Mouse (Mus musculus): ENCODE data around the gene Agap1.
"Not testable (repeated sequence)": the region's sequence is repeated elsewhere in the genome, so short reads cannot be mapped to it uniquely, and the experiment has no call there.

The Agap1 gene

DNA sequence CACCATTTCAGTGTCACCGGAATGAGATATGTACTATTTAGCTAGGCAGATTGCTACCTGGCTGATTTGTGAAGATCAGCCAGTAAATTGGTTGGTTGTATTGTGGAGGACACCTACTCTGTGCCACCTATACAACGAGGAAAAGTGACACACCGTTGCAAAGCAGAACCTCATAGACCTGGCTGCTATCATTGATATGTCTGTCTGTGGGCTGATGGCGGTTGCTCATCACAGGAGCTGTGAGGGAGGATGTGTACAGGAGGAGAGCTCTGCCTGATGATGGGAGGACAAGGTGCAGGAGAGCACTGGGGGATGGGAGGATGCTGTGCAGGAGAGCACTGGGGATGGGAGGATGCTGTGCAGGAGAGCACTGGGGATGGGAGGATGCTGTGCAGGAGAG is 46.7 kb downstream of the Agap1 start:
- in situ Hi-C loops (cut with MboI, MseI), result no loop called here

DNA sequence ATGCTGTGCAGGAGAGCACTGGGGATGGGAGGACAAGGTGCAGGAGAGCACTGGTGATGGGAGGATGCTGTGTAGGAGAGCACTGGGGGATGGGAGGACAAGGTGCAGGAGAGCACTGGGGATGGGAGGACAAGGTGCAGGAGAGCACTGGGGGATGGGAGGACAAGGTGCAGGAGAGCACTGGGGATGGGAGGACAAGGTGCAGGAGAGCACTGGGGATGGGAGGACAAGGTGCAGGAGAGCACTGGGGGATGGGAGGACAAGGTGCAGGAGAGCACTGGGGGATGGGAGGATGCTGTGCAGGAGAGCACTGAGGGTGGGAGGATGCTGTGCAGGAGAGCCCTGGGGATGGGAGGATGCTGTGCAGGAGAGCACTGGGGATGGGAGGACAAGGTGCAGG is 47.3 kb downstream of the Agap1 start:
- in situ Hi-C loops (cut with MboI, MseI), result not testable (repeated sequence)

DNA sequence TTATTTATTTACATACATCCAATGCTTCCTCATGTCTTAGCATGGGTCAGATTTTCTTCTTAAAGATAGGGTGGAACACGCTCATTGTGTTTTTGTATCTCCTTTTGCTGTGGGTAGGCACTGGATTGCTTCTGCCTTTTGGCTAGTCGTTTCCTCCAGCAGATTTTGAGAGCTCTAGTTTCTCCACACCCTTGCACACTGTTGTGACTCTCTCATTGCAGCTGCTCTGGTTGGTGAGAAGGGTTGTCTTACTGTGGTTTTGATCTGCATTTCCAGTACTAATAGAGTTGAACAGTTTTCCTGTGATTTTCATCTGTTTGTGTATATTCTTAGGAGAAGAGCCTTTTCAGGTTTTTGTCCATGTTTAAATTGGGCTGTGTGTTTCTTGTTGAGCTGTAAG is 54.6 kb downstream of the Agap1 start:
- in situ Hi-C loops (cut with MboI, MseI), result no loop called here

DNA sequence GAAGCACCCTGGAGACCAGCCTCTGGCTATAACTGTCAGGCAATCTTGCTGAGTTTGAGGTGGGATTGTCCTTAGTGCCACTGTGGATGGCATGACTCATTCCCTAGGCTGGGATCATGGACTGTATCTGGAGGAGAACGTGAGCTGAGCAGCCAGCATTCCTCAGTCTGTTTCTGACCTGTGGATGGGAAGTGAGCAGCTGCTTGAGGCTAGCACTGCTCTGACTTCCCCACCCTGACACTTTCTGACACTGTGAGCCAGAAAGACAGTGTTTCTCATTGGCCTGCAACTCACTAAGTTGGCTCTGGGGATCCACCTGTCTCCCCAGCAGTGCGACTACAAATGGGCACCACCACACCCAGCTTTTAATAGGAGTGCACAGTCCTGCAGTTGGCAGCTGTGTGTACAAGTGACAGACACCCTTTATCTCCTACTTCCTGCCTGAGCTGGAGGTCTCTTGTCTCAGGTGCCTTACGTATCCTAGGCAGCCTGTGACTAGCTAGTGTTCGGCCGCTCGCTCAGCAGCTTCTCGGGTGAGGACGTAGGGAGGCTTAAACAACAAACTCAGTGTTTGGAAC is 55.2 kb downstream of the Agap1 start:
- in situ Hi-C loops (cut with MboI, MseI), result no loop called here

DNA sequence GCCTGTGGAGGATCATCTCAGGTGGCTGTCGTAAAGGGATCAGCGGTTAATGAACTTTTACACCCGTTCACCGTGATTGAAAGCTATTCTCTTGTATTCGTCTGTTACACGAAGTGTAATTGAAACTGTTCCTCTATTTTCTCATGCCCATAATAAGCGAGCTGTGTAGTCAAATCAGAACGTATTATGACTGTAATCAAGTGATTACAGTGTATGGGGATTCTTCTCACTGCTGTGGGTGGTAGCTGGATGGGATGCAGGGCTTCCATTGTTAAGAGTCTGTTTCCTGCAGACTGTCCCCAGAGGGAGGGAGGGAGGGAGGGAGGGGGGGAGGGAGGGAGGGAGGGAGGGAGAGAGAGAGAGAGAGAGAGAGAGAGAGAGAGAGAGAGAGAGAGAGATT is 56.1 kb downstream of the Agap1 start:
- in situ Hi-C loops (cut with MboI, MseI), result no loop called here

DNA sequence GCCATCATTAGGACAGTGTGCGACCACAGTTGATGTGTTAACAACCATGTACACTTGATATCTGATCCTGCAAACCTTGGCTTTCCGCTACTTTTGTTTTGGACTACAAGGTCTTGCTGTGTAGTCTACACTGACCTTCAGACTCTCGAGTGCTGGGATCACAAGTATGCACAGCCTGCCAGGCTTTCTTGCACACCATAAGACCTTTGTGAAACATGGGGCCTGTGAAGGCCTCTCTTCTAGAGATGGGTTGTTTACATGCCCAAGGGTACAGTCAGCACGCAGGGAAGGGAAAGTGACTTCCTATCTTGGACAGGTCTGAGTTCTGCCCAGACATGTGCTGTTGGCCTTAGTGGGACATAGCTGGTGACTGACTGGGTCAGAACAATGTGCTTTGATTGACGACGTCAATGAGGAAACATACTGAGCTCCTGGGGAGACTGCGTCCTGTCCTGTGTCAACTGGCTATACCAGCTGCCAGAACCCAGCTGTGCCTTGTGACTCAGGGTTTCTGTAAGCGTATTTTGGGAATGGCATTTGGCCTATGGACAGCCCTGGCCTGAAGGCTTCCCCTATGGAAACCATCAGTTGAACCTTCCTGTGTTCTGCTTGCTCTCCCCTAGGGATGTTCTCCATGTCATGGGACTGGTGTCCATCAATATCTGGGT is 59.1 kb downstream of the Agap1 start:
- in situ Hi-C loops (cut with MboI, MseI), result no loop called here

DNA sequence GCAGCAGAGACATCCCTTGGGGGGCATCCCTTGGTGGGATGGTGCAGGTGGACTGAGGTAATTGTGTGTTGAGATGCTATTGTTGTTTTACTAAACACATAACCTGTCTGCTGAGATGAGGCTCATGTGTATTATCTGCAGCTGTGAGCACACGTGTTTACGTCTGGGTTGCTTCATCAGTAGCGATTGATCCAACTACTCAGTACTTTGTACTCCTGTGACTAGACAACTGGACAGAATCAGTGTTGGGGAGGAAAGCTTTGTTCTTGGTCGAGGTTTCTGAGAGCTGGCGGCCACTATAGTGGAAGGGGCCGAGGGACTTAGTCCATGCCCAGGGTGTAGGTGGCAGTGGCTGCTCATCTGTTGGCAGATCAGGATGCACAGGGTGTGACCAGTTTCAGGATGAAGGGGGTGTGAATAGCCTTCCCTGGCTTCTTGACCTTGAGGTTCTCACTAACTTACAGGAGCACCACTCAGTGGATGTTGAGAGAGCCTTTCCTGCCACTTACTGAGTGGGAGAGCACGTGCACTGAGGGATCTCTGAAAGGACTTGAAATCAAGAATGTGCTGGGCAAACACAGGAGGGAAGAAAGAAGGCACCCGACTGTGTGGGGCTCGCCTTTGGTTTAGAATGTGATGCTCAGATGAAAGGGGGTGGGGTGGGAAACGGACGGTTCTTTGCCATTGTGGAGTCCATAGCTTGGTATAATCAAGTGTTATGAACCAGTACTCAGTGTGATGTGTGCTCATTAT is 61.4 kb downstream of the Agap1 start:
- in situ Hi-C loops (cut with MboI, MseI), result loop anchor here in 1 of 2 experiments (5.0 kb wide), 1 partner anchor 199 kb away; no protein-coding TSS in a partner anchor

DNA sequence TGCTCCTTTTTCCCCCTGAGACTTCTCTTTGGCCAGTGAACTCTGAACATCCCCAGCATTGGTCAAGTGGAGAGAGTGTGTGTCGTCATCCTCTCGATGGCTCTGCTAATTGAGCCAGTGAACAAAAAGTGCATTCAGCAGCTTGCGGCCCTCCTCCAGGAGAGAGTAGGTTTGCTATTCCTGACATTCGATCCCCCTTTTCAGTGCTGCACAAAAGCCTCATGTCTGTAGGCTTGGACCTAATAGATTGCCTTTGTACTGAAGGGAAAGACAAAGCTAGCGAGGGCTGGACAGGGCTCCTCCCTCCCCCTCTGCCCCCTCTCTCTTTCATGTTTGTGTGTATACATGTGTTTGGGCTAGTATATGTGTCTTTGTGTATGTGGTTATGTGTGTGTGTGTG is 63.2 kb downstream of the Agap1 start:
- in situ Hi-C loops (cut with MboI, MseI), result loop anchor here in 1 of 2 experiments (5.0 kb wide), 1 partner anchor 201 kb away; no protein-coding TSS in a partner anchor

DNA sequence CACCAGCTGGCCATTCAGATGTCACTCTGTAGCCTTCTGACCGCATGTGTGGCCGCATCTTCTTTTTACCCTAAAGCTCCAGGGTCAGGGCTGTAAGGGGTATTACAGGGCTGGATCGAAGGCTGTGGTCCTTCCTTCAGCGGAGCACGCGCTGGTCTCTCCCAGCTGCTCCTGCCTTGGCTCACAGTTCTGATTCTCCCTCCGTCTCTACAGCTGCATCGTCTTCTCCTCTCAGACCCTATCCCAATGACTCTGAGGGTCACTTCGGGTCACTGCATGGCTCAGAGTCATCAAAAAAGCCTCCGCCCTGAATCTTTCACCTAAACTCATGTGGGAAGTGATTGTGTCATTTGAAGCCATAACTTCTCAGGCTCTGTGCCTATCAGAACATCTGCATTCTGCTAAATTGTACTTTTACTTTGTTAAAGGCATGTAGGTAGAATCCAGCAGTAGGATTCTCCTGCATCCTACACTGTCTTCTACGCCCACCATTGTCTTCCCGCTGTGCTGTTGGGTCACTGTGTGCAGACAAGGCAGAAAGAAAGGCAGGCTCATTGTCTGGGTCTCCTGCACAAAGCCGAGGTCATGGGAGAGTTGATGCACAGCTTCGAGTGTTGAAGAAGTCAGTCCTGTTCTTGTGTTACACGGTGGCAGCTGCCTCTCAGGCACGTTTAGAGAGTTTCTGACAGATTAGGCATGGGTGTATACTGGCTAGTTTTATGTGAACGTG is 65.5 kb downstream of the Agap1 start:
- in situ Hi-C loops (cut with MboI, MseI), result loop anchor here in 1 of 2 experiments (5.0 kb wide), 1 partner anchor 203 kb away; no protein-coding TSS in a partner anchor

DNA sequence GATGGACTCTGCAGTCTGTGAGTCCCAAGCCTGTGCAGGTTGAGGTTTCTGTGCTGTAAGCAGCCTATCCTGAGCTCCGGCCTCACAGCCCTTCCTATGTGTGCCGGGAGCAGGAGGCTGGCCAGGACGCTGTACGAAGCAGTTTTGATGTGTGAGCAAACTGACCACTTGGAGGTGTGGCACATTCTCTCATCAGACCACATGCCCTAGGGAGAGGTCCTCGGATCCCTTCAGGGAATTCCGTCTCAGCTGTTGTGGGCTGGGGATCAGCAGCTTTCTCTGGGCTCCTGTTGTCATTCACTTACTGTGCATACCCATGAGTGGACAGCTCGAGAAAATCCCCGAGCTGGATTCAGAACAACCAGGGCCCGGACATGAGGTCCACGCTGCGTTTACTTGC is 66.8 kb downstream of the Agap1 start:
- in situ Hi-C loops (cut with MboI, MseI), result no loop called here

DNA sequence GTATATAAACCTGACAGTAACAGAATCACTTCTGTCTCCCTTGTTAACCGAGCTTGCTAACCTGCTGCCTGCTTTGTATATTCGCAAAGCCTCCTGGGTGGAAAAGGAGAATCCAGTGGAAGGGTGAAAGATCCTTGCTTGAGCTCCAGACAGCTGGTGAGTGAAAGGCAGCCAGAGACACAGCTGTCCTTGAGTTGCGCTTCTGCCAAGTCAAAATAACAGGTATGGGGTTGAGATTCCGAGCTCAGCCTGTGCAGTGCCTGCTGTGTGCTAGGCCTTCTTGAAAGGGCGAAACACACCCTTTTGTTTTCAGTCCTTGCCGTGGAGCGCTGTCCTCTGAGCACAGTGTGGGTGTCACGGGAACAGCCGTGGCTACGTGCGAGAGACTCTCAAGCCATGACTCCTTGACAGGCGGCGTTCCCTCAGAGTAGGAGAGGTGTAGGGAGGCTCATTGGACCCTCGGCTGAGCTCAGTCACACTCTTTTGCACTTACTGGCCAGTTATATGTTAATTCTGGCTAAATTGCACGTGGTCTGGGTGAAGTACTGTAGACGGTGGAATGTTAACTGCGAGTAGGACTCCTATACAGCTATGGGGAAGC is 67.4 kb downstream of the Agap1 start:
- in situ Hi-C loops (cut with MboI, MseI), result no loop called here

DNA sequence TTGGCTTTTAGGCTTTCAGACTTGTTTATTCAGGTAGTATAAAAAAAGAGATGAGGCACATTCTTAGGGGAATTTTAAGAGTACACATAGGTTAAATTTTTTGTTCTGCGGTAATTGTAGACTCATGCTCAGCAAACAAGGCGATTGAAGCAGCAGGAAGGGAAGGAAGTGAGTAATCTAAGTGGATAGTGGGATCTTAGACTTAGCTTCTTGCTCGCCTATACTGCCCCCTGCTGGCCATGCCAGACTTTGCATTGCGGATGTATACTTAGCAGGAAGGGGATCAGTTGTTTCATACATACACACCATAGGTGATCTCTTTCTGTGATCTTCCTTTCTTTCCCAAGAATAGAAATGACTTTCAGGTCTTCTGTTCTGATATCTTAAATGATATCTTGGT is 69.8 kb downstream of the Agap1 start:
- in situ Hi-C loops (cut with MboI, MseI), result no loop called here

DNA sequence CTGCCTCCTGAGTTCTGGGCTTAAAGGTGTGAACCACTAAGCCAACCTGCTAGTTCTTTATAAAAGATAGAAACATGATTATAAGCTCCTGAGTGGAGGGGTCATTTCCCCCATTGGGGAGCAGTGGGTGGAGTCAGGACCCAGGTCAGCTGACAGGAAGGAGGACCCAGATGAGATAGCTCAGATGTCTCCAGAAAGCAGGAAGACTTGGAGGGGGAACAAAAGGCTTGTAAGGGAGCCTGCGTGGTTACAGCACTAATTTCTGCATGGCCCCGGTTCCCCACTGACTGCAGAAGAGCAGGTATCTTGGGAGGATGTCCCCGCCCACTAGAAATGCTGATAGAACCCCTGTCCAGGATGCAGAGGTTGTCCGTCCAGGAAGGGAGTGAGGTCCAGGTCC is 70.4 kb downstream of the Agap1 start:
- in situ Hi-C loops (cut with MboI, MseI), result no loop called here

DNA sequence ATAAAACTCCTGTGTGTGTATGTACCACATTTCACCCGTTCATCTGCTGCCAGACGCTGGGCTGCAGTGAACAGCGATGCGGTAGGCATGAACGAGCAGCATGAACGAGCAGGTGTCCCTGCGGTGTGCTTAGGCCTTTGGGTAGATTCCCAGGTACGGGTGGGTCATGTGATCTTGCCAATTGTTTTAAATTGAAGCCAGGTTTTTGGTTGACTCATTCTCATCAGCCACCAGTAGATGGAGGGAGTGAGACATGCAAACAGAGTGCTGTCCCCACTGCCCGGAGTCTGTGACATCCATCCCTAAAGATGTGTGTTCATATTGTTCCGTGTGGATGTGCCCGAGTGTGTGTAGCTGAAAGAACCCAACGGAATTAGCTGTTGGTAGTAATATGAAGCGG is 71.2 kb downstream of the Agap1 start:
- in situ Hi-C loops (cut with MboI, MseI), result no loop called here

DNA sequence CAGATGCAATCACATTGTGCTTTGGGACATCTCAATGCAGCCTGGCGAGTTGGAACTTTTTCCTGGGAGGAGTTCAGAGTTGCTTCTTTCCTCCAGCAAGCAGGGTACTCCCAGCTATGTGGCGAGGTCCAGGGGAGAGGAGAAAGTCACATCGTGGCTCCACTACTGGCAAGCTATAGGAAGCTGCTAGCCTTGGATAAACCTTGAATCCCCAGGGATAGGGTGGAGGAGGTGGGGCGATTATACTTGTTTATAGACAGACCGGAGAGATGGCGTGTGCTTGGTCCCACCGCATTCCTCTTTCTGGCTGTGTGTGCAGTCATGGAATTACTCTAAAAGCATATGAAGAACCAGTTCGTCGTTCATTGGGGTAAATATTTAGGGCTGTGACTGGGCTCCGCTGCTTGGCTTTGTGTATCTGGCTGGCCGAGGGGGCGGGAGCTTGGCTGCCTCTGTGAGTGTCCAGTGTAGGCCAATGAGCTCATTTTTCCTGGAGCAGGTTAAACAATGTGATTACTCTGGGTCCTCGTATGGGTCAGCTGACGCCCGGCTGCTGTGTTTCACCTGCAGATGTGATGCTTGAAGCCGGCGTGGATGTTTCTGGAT is 74.2 kb downstream of the Agap1 start:
- in situ Hi-C loops (cut with MboI, MseI), result no loop called here

DNA sequence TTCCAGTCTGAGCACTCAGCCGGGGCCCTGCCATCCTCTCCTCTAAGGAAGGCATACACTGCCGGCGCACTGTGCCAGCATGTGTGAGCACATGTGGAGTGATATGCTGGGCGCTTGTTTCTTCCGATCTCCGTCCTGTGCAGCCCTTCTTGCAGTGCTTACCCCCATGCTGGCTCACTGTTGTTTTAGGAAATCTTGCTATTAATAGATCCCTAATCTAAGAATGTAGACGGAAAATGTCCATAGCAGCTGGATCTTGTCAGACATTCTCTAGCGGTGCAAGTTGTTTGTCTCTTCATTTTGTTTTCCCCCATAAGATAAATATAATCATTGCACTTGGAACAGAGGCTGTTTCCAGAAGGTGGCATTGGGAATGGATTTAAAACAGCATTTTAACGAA is 79.1 kb downstream of the Agap1 start:
- in situ Hi-C loops (cut with MboI, MseI), result loop anchor here (10.0 kb wide), 1 partner anchor 769 kb away; no protein-coding TSS in a partner anchor

DNA sequence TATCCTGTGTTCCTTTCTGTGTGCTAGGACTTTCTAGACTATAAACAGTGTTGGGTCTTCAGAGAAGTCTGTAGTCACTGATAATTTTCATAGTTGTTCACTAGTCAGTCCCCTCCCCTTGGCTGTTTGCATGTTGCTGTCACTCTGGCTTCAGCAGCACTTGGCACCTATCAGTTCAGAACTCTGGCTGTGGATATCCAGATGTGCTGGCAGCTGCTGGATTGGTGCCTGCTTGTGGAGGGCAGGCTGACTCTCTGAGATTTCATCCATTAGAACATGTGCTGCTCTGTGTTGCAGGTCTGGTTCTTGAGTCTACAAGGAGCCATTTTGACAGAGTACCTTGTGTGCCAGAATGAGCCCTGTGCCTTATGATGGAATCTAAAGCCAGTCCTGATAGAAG is 80.6 kb downstream of the Agap1 start:
- in situ Hi-C loops (cut with MboI, MseI), result loop anchor here (10.0 kb wide), 1 partner anchor 770 kb away; no protein-coding TSS in a partner anchor

DNA sequence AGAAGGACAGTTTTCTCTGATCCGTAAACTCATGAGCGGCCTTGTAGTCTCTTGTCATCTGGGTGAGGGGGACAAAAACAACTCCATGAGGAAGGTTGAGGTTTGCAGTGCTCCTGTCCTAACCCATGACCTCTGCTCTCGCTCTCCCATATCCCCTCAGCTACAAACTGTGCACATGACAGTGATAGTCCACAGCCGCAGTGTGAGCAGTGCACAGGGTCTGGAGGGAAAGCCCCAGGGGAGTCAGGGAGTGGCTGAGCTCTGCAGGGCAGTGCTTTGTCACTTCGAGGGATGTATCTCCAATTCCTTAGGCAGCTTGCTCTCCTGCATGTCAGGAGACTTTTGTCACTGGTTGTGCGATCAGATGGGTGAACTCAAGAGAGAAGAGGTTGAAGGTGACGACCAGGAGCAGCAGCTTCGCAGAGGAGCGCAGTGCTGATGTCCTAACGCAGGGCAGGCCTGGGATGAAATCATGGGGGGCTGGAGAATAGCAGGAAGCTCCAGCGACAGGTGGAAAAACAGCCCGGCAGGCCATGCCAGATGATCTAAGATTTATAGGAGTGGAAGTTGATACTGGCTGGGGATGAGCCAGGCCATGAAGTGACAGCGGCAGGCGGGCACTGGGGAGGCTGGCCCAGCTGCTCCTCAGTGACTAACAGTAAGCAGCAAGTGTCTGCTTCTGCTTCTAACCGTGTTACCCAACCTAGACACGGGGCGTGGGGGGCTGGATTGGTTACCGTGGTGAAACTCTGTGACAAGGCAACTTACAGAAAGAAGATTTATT is 83.7 kb downstream of the Agap1 start:
- in situ Hi-C loops (cut with MboI, MseI), result loop anchor here (10.0 kb wide), 1 partner anchor 774 kb away; no protein-coding TSS in a partner anchor

DNA sequence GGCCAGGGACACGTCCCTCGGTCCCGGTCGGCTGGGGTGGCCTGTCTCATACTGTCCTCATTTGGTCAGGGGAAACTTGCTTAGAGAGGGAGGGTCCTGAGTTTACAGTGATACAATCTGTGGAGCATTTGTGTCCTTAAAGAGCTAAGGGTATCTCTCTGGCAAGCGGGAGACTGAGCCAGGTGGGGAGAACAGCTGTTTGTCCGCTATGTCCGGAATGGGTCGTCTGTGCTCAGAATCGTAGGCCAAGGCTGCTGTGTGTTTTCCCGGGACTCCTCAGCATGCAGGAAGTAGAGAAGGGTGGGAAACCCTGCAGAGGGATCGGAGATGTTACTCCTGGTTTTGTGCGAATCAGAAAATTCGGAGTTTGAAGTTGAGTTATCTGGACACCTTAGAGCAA is 84.5 kb downstream of the Agap1 start:
- in situ Hi-C loops (cut with MboI, MseI), result loop anchor here (10.0 kb wide), 1 partner anchor 774 kb away; no protein-coding TSS in a partner anchor

DNA sequence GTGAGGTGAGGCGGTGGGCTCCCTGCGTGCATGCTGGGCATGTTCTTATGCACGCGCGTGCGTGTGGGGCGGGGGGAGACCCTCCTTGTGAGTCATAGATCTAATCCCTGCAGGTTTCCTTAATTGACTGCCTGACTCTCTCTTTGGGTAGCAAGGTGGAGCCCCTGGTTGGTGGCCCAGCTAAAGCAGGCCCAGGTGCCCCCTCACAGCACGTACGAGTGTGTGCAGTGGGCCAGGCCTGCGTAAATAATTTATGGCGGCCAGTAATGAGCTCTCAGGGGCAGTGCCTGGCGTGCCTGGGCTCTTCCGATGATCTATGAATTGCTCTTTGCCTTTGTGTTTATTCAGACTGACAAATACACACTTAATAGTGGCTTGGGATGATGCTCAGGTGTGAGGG is 86.5 kb downstream of the Agap1 start:
- in situ Hi-C loops (cut with MboI, MseI), result no loop called here

Measured in T-helper 17 cell (primary cell).